Mouse (Mus musculus) heart, embryonic 12.5 days (tissue): Measurements from ENCODE around the gene Map3k14. TPM values are rescaled to one million over a fixed set of nuclear protein-coding genes. Genes with fewer than 3 reads are reported as not detected.
"Not testable (repeated sequence)": the region's sequence is repeated elsewhere in the genome, so short reads cannot be mapped to it uniquely, and the experiment has no call there.

ENCODE experiments used
- ATAC-seq: fragments of 200-750 bp; cut with Nextera tagmentation; 2 replicates; pipeline ENCODE4 v1.8.0; 2017; ENCODE audit warnings: moderate TSS enrichment, moderate library complexity; ENCODE audit not compliant: insufficient number of reproducible peaks, low FRiP score
- H3K27ac ChIP-seq: fragments of 300-500 bp; sonication (generic); 2 replicates; pipeline ENCODE4 v1.5.1; 2016; ENCODE audit warnings: mild to moderate bottlenecking, moderate library complexity; ENCODE audit not compliant: poor library complexity, severe bottlenecking
- H3K27me3 ChIP-seq: fragments of 300-500 bp; sonication (generic); replicated peaks from 2 replicates; pipeline ENCODE4 v1.6.1; 2016; ENCODE audit warnings: mild to moderate bottlenecking, moderate library complexity
- H3K36me3 ChIP-seq: fragments of 300-500 bp; sonication (generic); 2 replicates; pipeline ENCODE4 v1.6.1; 2016; ENCODE audit warnings: mild to moderate bottlenecking, moderate library complexity
- H3K4me1 ChIP-seq: fragments of 300-500 bp; sonication (generic); replicated peaks from 2 replicates; pipeline ENCODE4 v1.6.1; 2016; ENCODE audit warnings: mild to moderate bottlenecking
- H3K4me2 ChIP-seq: fragments of 300-500 bp; sonication (generic); 2 replicates; pipeline ENCODE4 v1.6.1; 2016; ENCODE audit warnings: mild to moderate bottlenecking, moderate library complexity
- H3K4me3 ChIP-seq: fragments of 300-500 bp; sonication (generic); 2 replicates; pipeline ENCODE4 v1.5.1; 2016; ENCODE audit warnings: mild to moderate bottlenecking
- H3K9ac ChIP-seq: fragments of 300-500 bp; sonication (generic); 2 replicates; pipeline ENCODE4 v1.6.1; 2016; ENCODE audit warnings: mild to moderate bottlenecking, moderate library complexity
- H3K9me3 ChIP-seq: fragments of 300-500 bp; sonication (generic); replicated peaks from 2 replicates; pipeline ENCODE4 v1.6.1; 2016; ENCODE audit warnings: mild to moderate bottlenecking, moderate library complexity
- WGBS: fragments of 180-500 bp; shearing (Covaris S2); methylation state at CpG from one replicate; pipeline ENCODE4 v1.1.7; 2016; 5-methylcytosine and 5-hydroxymethylcytosine counted together
- polyA plus RNA-seq: library from polyadenylated mRNA; unstranded; fragments of >200 nt; fragmentation: Nextera tagmentation; extraction: Ambion mirVana; gene quantifications from 2 replicates; pipeline ENCODE4 v1.2.1, GENCODE M21; 2016

The Map3k14 gene
- polyA plus RNA-seq, 1 experiment from 2014 or later, result 2.0 TPM

DNA sequence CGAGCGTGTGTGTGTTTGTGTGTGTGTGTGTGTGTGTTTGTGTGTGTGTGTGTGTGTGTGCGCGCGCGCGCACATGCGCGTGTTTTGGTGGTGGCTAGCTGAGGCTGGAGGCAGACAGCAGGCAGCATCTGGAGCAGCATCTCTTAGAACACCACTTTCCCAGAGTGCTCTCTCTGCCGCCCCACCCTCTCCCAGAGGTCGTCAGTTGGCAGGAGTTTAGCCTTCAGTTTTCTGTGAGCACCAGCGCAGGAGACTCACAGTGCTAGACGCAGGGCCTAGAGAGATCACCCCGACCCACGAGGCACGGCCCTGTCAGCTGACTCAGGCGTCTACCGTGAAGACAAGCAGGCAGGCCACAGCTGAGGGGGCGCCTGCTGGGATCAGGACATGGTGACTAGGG is 36.6 kb downstream of the Map3k14 start:
- ATAC-seq, result no peak
- H3K36me3 ChIP-seq, result peaks cover 48% of the 10 kb centered on the region
- no peak overlapping the region for H3K4me3 ChIP-seq
- WGBS, result 76% methylated on average over 19 of the region's 19 CpGs
- H3K27ac ChIP-seq, result no peak overlapping the region
- H3K4me2 ChIP-seq, result no peak overlapping the region
- no peaks in the 10 kb centered on the region for H3K27me3 ChIP-seq
- H3K9me3 ChIP-seq, result no peaks in the 10 kb centered on the region; the same call in 1 of the 2 replicates
- H3K4me1 ChIP-seq, result no peaks in the 10 kb centered on the region
- no peak overlapping the region for H3K9ac ChIP-seq

DNA sequence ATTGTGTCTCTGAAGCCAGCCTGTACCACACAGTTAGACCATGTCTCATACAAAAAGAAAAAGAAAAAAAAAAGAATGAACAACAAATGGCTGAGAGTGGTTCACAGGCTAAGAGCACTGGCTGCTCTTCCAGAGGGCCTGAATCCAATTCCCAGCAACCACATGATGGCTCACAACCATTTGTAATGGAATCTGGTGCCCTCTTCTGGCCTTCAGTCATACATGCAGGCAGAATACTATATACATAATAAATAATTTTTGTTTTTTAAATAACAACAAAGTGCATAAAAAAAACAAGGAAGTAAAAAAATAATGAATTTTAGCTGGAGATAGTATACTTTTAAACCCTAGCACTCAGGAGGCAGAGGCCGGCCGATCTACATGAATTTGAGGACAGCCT is 37.7 kb downstream of the Map3k14 start:
- no peak overlapping the region for H3K9ac ChIP-seq
- no peaks in the 10 kb centered on the region for H3K4me1 ChIP-seq
- WGBS, result 96% methylated on average over 2 of the region's 2 CpGs
- H3K36me3 ChIP-seq, result peaks cover 58% of the 10 kb centered on the region
- no peak for ATAC-seq
- no peak overlapping the region for H3K27ac ChIP-seq
- no peak overlapping the region for H3K4me2 ChIP-seq
- no peaks in the 10 kb centered on the region; the same call in 1 of the 2 replicates for H3K9me3 ChIP-seq
- H3K4me3 ChIP-seq, result no peak overlapping the region
- H3K27me3 ChIP-seq, result no peaks in the 10 kb centered on the region

DNA sequence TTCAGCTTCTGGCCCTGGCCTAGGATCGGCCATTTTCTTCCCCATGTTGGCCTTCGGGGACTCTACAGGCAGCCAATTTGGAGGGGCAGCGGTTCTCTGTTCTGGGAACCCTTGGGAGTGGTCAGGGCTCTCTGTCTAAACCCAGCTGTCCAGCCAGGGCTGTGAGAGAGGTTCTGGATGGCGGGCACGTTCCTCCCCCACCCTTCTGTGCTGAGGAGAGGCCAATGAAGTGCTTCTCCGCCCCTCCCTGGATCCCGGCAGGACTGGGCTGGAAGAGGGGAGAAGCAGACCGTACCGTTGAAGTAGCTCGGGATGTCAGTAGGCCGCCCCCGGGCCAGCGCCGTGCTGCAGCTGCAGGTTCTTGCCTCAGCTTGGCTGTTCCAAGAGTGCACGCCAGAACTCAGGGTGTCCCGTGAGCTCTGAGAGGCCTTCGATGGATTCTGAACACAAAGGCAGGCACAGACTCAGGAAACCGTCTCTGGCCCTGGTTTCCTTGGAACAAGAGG is 43.3 kb downstream of the Map3k14 start:
- WGBS, result 66% methylated on average over 18 of the region's 18 CpGs
- H3K27me3 ChIP-seq, result peaks cover 7% of the 10 kb centered on the region; the same call in 1 of the 2 replicates

DNA sequence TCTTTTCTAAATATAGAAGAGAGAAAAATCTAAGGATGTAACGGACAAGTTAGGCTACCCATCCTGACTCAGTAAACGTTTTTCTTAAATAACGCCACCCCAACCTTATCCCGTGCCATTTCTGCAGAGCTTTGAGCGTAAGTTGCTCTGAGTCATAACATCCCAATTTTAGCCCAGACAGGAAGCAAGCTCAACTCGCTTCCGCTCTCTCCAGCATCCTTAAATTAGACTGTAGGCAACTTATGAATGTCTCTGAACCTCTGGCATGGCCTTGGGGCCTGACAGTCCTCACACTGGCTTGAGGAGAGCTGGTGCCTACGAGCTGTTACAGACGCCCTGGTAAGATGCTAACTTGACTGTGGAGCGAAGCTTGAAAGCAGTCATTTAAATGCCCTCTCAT is 43.8 kb downstream of the Map3k14 start:
- H3K4me1 ChIP-seq, result peaks cover 6% of the 10 kb centered on the region; the same call in 1 of the 2 replicates
- no peak overlapping the region for H3K27ac ChIP-seq
- no peak for ATAC-seq
- no peak overlapping the region for H3K9ac ChIP-seq
- 71% methylated on average over 10 of the region's 10 CpGs for WGBS
- peaks cover 12% of the 10 kb centered on the region; the same call in 1 of the 2 replicates for H3K27me3 ChIP-seq
- peaks cover 64% of the 10 kb centered on the region for H3K36me3 ChIP-seq
- no peaks in the 10 kb centered on the region for H3K9me3 ChIP-seq
- no peak overlapping the region for H3K4me3 ChIP-seq
- no peak overlapping the region for H3K4me2 ChIP-seq

More for the DNA sequence above, 43.3 kb downstream of the Map3k14 start:
- Histone ChIP-seq H3K4me3 (no peak overlapping the region), H3K4me2 (no peak overlapping the region), H3K36me3 (peaks cover 68% of the 10 kb centered on the region), H3K9me3 (no peaks in the 10 kb centered on the region; the same call in 1 of the 2 replicates), H3K9ac (no peak overlapping the region), H3K4me1 (0 out of 2 replicates have a peak, but pooled peaks cover 5% of the 10 kb centered on the region), H3K27ac (0 out of 2 replicates have a peak overlapping the region, but pooled peaks have one; percentile 6)
- no peak for ATAC-seq

DNA sequence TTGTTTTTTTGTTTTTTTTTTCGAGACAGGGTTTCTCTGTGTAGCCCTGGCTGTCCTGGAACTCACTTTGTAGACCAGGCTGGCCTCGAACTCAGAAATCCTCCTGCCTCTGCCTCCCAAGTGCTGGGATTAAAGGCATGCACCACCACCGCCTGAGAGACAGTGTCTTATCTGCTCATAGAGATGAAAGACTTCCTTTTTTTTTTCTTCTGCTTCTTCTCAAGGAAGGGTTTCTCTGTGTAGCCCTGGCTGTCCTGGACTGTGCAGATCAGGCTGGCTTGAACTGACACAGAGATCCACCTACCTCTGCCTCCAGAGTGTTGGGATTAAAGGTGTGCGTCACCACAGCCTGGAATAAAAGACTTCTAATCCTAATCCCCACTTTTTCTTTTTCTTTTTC is 44.6 kb downstream of the Map3k14 start:
- H3K27ac ChIP-seq, H3K4me3 ChIP-seq, ATAC-seq, H3K4me2 ChIP-seq, H3K9me3 ChIP-seq, H3K9ac ChIP-seq: not testable (repeated sequence)
- WGBS, result 79% methylated on average over 4 of the region's 4 CpGs
- H3K36me3 ChIP-seq, result peaks cover 62% of the 10 kb centered on the region
- peaks cover 12% of the 10 kb centered on the region; the same call in 1 of the 2 replicates for H3K27me3 ChIP-seq
- H3K4me1 ChIP-seq, result peaks cover 10% of the 10 kb centered on the region; the same call in 1 of the 2 replicates

DNA sequence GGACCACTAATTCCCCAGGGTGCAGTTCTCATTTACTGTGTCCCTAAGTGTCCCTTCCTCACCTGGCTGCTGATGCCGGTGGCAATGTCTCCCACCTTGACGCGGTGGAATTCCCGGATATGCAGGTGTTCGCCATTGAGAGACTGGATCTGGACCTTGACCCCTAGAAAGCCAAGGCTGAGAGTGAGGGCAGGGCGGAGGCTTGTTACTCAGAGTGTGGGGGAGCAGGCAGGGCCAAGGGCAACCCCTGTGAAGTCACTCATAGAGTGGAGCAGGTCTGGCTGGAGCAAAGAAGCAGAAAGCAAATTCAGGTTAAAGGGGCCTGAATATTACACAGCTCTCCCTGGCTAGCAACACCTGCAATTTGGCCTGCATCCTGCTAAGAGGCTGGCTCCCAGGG is 45.8 kb downstream of the Map3k14 start:
- Histone ChIP-seq H3K36me3 (peaks cover 49% of the 10 kb centered on the region), H3K27me3 (peaks cover 19% of the 10 kb centered on the region), H3K9ac (no peak overlapping the region), H3K4me1 (peaks cover 10% of the 10 kb centered on the region; the same call in 1 of the 2 replicates), H3K4me2 (no peak overlapping the region), H3K27ac (no peak overlapping the region), H3K4me3 (no peak overlapping the region), H3K9me3 (no peaks in the 10 kb centered on the region)
- 83% methylated on average over 6 of the region's 6 CpGs for WGBS
- ATAC-seq, result no peak

DNA sequence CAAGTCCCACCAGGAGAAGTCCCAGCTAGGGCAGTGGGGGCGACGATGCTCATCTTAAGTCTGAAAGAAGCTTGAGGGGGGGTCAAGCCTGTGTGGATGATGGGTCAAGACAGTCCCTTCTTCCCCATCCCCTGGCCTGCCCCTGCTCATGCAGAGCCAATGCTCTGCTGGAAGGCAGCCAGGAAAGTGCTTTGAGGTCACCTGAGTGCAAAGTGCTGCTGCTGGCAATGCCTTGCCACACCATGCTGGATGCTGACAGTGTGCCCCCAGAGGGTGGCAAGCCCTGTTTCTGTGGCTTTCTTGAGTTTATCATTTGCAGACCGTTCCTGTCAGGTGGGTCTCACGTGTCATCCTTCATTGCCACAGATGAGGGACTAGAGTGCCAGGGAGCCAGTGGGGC is 47.3 kb downstream of the Map3k14 start:
- Histone ChIP-seq H3K4me1 (peaks cover 10% of the 10 kb centered on the region; the same call in 1 of the 2 replicates), H3K27me3 (peaks cover 22% of the 10 kb centered on the region), H3K36me3 (peaks cover 34% of the 10 kb centered on the region), H3K9me3 (no peaks in the 10 kb centered on the region), H3K9ac (no peak overlapping the region), H3K27ac (no peak overlapping the region), H3K4me2 (no peak overlapping the region), H3K4me3 (no peak overlapping the region)
- no peak for ATAC-seq
- WGBS, result 77% methylated on average over 4 of the region's 4 CpGs

DNA sequence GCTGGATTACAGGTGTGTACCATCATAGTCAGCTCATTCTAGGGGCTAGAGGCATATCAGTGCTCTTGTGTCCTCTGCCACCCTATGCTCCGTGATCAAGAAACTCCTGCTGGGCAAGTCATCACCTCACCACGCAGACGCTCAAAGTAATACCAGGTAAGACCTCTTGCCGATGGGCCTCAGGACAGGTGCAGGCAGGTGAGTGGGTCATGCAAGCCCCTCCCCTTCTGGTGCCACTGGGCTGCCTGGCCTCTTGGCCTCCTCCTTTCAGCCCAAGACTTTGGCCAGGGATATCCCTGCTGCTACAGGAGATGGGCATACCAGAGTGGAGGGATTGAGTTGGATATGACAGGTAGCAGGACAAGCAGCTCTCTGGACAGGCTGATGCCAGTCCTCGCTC is 48.0 kb downstream of the Map3k14 start:
- Histone ChIP-seq H3K36me3 (peaks cover 29% of the 10 kb centered on the region), H3K4me3 (no peak overlapping the region), H3K4me2 (no peak overlapping the region), H3K9me3 (no peaks in the 10 kb centered on the region), H3K27ac (no peak overlapping the region), H3K27me3 (peaks cover 22% of the 10 kb centered on the region), H3K9ac (no peak overlapping the region), H3K4me1 (peaks cover 10% of the 10 kb centered on the region; the same call in 1 of the 2 replicates)
- no peak for ATAC-seq
- 84% methylated on average over 5 of the region's 5 CpGs for WGBS

DNA sequence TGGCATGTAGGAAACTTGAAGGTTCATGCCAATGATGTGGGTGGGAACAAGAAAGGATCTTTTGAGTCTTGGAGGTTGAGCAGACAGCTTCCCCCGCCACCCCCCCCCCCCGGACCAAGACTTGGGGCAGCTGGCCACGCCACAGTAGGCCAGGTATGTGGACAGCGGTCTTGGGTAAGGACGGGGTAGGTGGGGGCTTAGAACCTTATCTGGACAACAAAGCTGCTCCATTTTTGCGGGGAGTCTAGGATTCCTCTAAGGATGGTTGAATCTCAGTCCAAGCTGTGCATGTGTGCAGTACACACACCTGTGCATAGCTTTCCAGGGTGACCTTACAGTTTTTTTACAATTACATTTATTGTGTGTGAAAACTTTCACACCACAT is 48.8 kb downstream of the Map3k14 start:
- Histone ChIP-seq H3K36me3 (peaks cover 22% of the 10 kb centered on the region), H3K27me3 (peaks cover 22% of the 10 kb centered on the region), H3K9me3 (no peaks in the 10 kb centered on the region; the same call in 1 of the 2 replicates), H3K27ac (no peak overlapping the region), H3K4me2 (peak overlapping the region; percentile 90), H3K4me1 (peaks cover 6% of the 10 kb centered on the region; the same call in 1 of the 2 replicates), H3K9ac (peak overlapping the region; percentile 61), H3K4me3 (peak overlapping the region; percentile 52)
- 24% methylated on average over 6 of the region's 6 CpGs for WGBS
- no peak for ATAC-seq

DNA sequence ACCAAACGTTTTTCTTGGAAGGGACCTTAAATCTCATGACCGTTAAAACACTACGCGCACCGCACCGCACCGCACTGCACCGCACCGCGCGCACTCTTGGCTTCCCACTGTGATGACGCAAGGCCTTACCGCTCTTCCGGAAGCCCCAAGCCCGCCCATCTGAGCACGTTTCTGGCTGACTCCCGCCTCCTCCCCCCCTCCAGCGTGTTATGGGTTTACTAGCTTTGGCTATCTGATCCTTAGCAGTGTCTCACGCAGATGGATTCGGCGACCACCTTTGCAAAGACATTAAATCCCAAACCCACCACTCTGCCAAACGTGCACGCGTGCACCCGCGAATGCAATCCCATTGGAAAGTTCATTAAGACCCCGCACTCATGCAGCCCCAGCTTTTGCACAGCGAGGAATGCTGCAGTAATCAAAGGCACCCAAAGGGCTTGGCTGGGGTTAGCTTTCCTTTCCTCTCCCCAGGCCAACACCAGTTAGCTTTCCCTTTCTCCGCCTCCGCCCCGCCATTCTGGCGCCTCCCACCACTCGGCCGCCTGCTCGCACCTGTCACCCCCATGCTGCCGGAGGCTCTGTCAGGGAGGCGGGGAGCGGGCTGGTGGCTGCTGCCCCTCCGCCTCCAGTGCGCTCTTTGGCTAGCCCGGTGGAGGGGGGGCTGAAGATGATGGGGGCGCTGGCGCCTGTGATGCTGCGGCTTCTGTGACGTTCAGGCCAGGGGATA is 49.3 kb downstream of the Map3k14 start, which contains the start of gene Spata32:
Gene Spata32 (minus strand): TSS at position 643 of the 727 bp plus-strand sequence.
- peak within 1 kb of the TSS; percentile 52 for H3K4me3 ChIP-seq
- H3K36me3 ChIP-seq, result peaks cover 20% of the 10 kb centered on the region
- no peak; the same call in 1 of the 2 replicates for ATAC-seq
- H3K4me2 ChIP-seq, result peak within 1 kb of the TSS; percentile 90
- no peak within 1 kb of the TSS for H3K27ac ChIP-seq
- H3K4me1 ChIP-seq, result peaks cover 6% of the 10 kb centered on the region; the same call in 1 of the 2 replicates
- peak within 1 kb of the TSS; percentile 61 for H3K9ac ChIP-seq
- peaks cover 22% of the 10 kb centered on the region for H3K27me3 ChIP-seq
- H3K9me3 ChIP-seq, result peaks cover 5% of the 10 kb centered on the region; the same call in 1 of the 2 replicates
- 2% methylated on average over 45 of the region's 45 CpGs for WGBS

DNA sequence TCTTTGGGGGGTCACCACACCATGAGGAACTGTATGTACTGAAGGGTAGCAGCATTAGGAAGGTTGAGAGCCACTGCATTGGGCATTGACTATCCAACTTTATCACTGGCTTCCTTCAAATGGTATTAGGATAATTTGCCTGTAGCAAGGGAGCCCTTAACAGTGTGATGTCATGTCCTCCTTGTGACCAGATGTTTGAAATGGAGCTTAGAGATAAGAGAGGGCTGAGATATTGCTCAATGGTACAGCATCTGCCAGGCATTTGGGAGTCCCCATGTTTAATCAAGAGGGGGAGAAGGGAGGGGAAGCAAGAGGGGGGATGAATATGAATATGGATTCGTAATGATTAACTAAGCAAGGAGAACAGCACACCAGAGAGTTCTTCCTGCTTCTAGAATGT is 51.9 kb downstream of the Map3k14 start:
- Histone ChIP-seq H3K4me1 (peaks cover 6% of the 10 kb centered on the region; the same call in 1 of the 2 replicates), H3K27ac (no peak overlapping the region), H3K27me3 (peaks cover 18% of the 10 kb centered on the region), H3K9ac (no peak overlapping the region), H3K9me3 (peaks cover 5% of the 10 kb centered on the region; the same call in 1 of the 2 replicates), H3K4me3 (no peak overlapping the region), H3K4me2 (no peak overlapping the region), H3K36me3 (peaks cover 8% of the 10 kb centered on the region)
- WGBS, result 59% methylated on average over 1 of the region's 1 CpGs
- no peak for ATAC-seq
